Mouse (Mus musculus) fibroblast of lung, adult 2 months (primary cell): Measurements from ENCODE around the gene Pusl1.
A peak's percentile ranks its signal among the peaks of the same experiment; 100 is the strongest.

Experiments
- DNase-seq: peaks from one replicate; pipeline ENCODE4 v3.0.0-alpha.2; 2011; ENCODE audit warnings: low read depth

Gene Pusl1

GRCm38 (mm10) chr4:155841651-155842270 is 49.8 kb downstream of the Pusl1 start:
- no peak for DNase-seq

GRCm38 (mm10) chr4:155841003-155841454 is 50.6 kb downstream of the Pusl1 start:
- peak; percentile 66 for DNase-seq

DNA sequence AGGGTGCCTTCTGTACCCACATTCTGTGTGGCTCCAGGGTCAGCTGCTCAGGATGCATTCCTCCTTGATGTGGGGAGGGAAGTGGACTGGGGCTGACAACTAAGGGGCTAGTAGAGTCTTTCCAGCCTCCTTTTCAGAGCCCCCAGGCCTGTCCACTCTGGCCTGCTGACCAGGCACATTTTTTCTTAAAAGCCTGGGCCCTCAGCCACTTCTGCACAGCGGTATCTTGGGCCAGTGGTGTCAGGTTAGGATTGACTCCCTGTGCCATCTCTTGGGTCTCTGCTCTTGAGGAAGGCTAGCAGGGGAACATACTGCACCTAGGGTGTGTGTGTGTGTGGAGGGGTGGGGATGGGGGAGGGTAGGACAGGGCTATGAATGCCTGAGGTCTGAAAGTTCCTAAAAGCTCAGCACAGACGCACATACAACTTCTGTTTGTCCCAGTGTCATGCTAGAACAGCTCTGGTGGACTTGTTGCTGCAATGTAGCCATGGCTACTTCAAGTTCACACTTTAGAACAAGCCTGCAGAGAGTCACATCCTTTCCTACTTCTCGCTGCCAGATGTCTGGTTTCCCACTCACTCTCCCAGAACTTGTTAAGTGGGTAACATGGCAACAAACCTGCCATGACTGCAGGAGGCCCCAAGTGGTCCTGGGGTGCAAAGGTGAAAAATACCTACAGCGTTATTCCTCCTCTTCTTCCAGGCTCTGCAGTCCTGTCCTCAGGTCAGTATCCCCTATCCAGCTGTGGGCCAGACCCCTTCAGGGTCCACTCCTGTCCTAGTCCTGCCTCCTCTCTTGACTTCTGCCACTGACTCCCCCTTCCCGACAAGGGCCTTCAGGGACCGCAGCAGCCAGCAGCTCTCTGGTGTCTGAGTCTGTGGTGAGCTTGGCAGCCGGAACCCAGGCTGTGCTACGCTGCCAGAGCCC is 51.2 kb downstream of the Pusl1 start:
- no peak for DNase-seq

GRCm38 (mm10) chr4:155839483-155839910 is 52.1 kb downstream of the Pusl1 start, which contains the start of gene Mxra8:
Gene Mxra8 (plus strand): TSS chr4:155839680.
- DNase-seq, result peak; percentile 96

DNA sequence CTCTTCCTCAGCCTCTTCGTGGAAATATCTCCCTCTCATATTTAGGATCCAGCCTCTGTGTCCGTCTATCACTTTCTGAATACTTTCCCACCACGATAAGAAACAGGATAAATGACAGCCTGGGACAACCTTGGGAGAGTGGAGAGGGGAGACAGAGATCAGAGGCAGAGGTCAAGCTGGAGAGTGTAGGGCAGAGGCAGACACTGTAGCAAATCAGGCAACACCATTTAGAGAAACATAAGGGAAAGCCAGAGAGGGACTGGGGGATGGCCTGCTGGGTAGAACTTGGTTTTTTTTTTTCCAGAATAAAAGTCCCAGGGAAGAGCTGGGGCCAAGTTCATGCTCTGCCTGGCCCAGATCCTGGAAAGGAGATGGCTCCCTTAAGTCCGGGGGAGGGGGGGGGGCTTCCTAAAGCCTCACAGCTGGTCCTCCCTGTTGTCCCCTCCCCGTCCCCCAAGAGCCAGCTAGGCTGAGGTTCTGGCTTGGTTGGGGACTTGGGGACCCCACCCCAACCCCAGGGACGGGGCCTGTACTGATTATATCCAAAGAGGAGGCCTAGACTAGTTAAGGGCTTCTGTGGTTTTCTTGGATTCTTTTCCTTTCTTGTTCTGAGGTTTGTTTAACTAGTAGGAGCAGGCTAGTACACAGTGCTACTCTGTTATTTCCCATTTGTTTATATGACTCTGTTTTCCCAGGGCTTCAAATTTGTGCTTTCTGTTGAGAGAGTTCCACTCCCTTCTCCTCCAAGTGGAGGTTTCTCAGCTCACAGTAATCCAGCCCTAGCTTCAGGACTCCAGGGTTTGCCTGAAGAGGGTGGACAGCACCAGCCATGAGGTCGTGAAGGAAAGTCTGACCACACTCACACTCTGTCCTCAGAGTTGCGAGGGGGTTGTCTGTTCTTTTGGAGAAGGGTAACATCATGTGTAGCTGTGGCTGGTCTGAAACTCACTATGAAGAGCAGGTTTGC is 53.1 kb downstream of the Pusl1 start:
- peak; percentile 66 for DNase-seq
